Mouse (Mus musculus): Measurements from ENCODE around the gene a. TPM values are rescaled to one million over a fixed set of nuclear protein-coding genes. Genes with fewer than 3 reads are reported as not detected.
A peak's percentile ranks its signal among the peaks of the same experiment; 100 is the strongest.

Gene a
- polyA plus RNA-seq, 1 experiment, result not detected

DNA sequence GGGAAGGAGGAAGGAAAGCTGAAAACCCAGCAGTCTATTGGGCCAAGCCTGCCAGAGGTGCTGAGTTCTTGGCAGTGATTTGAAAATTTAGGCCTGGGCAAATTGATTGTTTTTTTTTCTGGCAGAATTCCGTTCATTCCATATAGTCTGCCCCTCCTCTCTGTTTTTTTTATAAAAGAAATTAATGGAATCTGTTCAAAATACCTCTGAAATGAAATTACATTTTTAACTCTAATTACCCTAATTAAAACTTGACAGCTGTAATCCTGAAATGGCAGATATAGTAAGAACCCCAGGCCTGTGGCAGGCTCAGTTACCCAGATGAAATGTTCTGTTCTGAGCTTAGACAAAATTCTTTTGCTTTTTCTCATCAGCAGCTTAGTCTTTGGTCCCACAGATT lies 19.6 kb downstream of the a start:
- TF ChIP-seq MAX (IDR thresholded peaks at IDR 0.05), result no peak
- Histone ChIP-seq H3K27me3 (ENCODE audit: control insufficient read depth, insufficient read depth, insufficient read length) (no peaks in the 10 kb centered on the region), H3K36me3 (ENCODE audit: control insufficient read depth, insufficient read depth) (peaks cover 13% of the 10 kb centered on the region), H3K79me3 (ENCODE audit: low read depth) (peaks cover 99% of the 10 kb centered on the region), H3K4me3 (ENCODE audit: insufficient read depth, poor library complexity, severe bottlenecking) (no peak overlapping the region), H3ac (ENCODE audit: control insufficient read depth, insufficient read length, low read depth) (no peak overlapping the region), H3K79me2 (ENCODE audit: control insufficient read depth, insufficient read depth) (peaks cover 100% of the 10 kb centered on the region)

DNA sequence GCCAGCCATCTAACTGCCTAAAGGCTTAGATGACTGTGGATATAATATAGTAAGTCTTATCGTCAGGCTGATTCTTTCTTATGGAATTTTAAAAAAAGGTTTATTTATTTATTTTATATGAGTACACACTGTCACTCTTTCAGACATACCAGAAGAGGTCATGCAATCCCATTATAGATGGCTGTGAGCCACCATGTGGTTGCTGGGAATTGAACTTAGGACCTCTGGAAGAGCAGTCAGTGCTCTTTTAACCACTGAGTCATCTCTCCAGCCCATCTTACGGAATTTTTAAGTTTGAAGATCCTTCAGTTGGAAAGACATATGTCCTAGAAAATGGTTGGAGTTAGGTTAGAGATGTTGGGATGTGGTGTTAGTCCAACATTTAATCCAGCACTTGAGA lies 22.2 kb downstream of the a start:
- TF ChIP-seq CEBPB (IDR thresholded peaks at IDR 0.05; ENCODE audit: low read depth), result no peak
- peaks cover 99% of the 10 kb centered on the region for H3K79me3 ChIP-seq (ENCODE audit: low read depth)
- H3K4me3 ChIP-seq (ENCODE audit: insufficient read depth, poor library complexity, severe bottlenecking), result no peak overlapping the region
- no peak overlapping the region for H3ac ChIP-seq (ENCODE audit: control insufficient read depth, insufficient read length, low read depth)
- H3K79me2 ChIP-seq (ENCODE audit: control insufficient read depth, insufficient read depth), result peaks cover 100% of the 10 kb centered on the region
- no peaks in the 10 kb centered on the region for H3K27me3 ChIP-seq (ENCODE audit: control insufficient read depth, insufficient read depth, insufficient read length)
- H3K36me3 ChIP-seq (ENCODE audit: control insufficient read depth, insufficient read depth), result peaks cover 6% of the 10 kb centered on the region

DNA sequence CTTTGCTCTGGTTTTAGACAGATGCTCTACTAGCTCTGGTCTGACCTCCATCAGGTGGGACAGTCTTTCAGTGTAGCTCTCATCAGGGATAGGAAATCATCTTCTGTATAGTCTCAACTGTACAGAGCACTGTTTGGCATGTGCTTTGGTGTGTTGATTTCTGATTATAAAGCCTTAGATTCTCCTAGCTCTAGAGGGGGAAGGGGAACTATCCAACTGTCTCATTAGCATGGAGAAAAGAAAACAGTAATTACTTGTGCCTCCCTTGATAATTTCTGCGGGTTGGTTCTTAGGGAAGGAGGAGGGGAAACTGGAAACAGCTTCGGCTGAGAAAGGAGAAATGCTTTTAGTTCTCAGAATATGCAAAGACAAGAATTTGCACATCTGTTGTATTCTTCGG lies 25.9 kb downstream of the a start:
- Histone ChIP-seq H3K4me3 (ENCODE audit: insufficient read depth, poor library complexity, severe bottlenecking) (no peak overlapping the region), H3K27me3 (ENCODE audit: control insufficient read depth, insufficient read depth, insufficient read length) (no peaks in the 10 kb centered on the region), H3K36me3 (ENCODE audit: control insufficient read depth, insufficient read depth) (peaks cover 7% of the 10 kb centered on the region), H3K79me2 (ENCODE audit: control insufficient read depth, insufficient read depth) (peaks cover 100% of the 10 kb centered on the region), H3ac (ENCODE audit: control insufficient read depth, insufficient read length, low read depth) (no peak overlapping the region), H3K79me3 (ENCODE audit: low read depth) (peaks cover 99% of the 10 kb centered on the region)
- TF ChIP-seq CEBPB (IDR thresholded peaks at IDR 0.05; ENCODE audit: low read depth) (no peak), USF1 (IDR thresholded peaks at IDR 0.05; ENCODE audit: low read depth) (no peak), FOSL1 (IDR thresholded peaks at IDR 0.05; ENCODE audit: insufficient read depth, low read length, poor library complexity, severe bottlenecking) (no peak), MAX (IDR thresholded peaks at IDR 0.05) (no peak), CTCF (IDR thresholded peaks at IDR 0.05; ENCODE audit: control insufficient read depth, insufficient read depth, insufficient read length) (no peak), MYOG (IDR thresholded peaks at IDR 0.05; ENCODE audit: control insufficient read depth, extremely low read depth, insufficient read length) (no peak), MYOD1 (IDR thresholded peaks at IDR 0.05; ENCODE audit: control insufficient read depth, insufficient read length, low read depth) (no peak)

DNA sequence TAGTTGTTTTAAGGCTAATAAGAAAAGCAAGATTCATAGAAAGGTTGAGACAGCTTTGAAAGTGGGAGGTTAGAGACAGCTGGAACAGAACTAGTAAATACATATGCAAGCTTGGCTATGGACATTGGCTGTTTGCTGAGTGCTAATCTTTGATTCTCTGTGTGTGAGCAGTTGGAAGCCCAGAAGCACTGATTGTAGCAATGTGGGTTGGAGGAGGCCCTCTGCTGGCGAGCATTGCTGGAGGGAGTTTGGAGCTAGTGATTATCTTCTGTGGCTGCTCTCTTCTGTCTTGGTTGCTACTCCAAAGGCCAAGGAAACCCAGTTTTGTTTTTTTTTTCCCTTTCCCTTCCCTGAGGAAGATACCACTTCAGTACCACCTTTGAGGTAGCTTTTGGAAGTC lies 26.6 kb downstream of the a start:
- Histone ChIP-seq H3ac (ENCODE audit: control insufficient read depth, insufficient read length, low read depth) (no peak overlapping the region), H3K79me2 (ENCODE audit: control insufficient read depth, insufficient read depth) (peaks cover 100% of the 10 kb centered on the region), H3K79me3 (ENCODE audit: low read depth) (peaks cover 98% of the 10 kb centered on the region), H3K4me3 (ENCODE audit: insufficient read depth, poor library complexity, severe bottlenecking) (no peak overlapping the region), H3K27me3 (ENCODE audit: control insufficient read depth, insufficient read depth, insufficient read length) (no peaks in the 10 kb centered on the region), H3K36me3 (ENCODE audit: control insufficient read depth, insufficient read depth) (peaks cover 13% of the 10 kb centered on the region)
- no peak for TF ChIP-seq USF1 (IDR thresholded peaks at IDR 0.05; ENCODE audit: low read depth)
- peak; percentile 11 for TF ChIP-seq CTCF (IDR thresholded peaks at IDR 0.05; ENCODE audit: control insufficient read depth, insufficient read depth, insufficient read length)

DNA sequence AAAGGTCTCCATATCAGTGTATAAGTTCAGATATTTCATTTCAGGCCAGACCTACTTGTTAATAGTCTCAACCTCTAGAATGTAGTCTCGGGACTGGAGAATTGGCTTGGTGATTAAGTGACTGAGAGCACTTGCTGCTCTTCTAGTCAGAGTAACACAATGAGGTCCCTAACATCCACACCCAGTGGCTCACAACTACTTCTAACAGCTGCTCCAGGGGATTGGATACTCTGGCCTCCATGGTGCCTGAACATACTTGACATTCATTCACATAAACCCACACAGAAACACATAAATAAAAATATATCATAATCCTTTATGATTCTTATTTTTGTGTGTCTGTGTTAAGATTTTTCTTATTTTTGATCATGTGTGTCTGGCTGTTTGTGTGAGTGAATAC lies 27.4 kb downstream of the a start:
- TF ChIP-seq MAX (IDR thresholded peaks at IDR 0.05), result no peak
- no peak for TF ChIP-seq FOSL1 (IDR thresholded peaks at IDR 0.05; ENCODE audit: insufficient read depth, low read length, poor library complexity, severe bottlenecking)
- no peak for TF ChIP-seq MYOG (IDR thresholded peaks at IDR 0.05; ENCODE audit: control insufficient read depth, extremely low read depth, insufficient read length)
- no peak for TF ChIP-seq USF1 (IDR thresholded peaks at IDR 0.05; ENCODE audit: low read depth)
- no peak for TF ChIP-seq CEBPB (IDR thresholded peaks at IDR 0.05; ENCODE audit: low read depth)
- TF ChIP-seq MYOD1 (IDR thresholded peaks at IDR 0.05; ENCODE audit: control insufficient read depth, insufficient read length, low read depth), result peak; percentile 64
- TF ChIP-seq CTCF (IDR thresholded peaks at IDR 0.05; ENCODE audit: control insufficient read depth, insufficient read depth, insufficient read length), result no peak
- Histone ChIP-seq H3K79me2 (ENCODE audit: control insufficient read depth, insufficient read depth) (peaks cover 100% of the 10 kb centered on the region), H3K79me3 (ENCODE audit: low read depth) (peaks cover 97% of the 10 kb centered on the region), H3K36me3 (ENCODE audit: control insufficient read depth, insufficient read depth) (peaks cover 14% of the 10 kb centered on the region), H3ac (ENCODE audit: control insufficient read depth, insufficient read length, low read depth) (no peak overlapping the region), H3K4me3 (ENCODE audit: insufficient read depth, poor library complexity, severe bottlenecking) (no peak overlapping the region), H3K27me3 (ENCODE audit: control insufficient read depth, insufficient read depth, insufficient read length) (no peaks in the 10 kb centered on the region)

DNA sequence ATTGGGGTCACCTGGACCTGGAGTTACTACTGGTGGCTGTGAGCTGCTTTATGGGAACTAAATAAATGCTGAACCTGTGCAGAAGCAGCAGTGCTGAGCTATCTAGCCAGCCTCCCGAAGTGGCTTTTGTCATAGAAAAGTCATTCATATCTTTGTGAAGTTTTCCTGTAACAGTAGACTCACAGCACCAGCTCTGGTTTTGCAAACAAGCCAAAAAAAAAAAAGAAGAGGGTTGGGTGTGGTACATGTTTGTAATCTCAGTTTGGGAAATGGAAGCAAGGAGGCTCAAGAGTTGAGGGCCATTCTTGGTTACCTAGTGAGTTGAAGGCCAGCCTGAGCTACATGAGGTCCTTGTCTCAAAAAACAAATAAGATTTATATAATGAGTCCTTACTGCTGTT lies 29.1 kb downstream of the a start:
- H3K79me2 ChIP-seq (ENCODE audit: control insufficient read depth, insufficient read depth), result peaks cover 100% of the 10 kb centered on the region
- H3K36me3 ChIP-seq (ENCODE audit: control insufficient read depth, insufficient read depth), result peaks cover 14% of the 10 kb centered on the region
- TF ChIP-seq MYOD1 (IDR thresholded peaks at IDR 0.05; ENCODE audit: control insufficient read depth, insufficient read length, low read depth) (no peak), CEBPB (IDR thresholded peaks at IDR 0.05; ENCODE audit: low read depth) (no peak), CTCF (IDR thresholded peaks at IDR 0.05; ENCODE audit: control insufficient read depth, insufficient read depth, insufficient read length) (no peak), MYOG (IDR thresholded peaks at IDR 0.05; ENCODE audit: control insufficient read depth, extremely low read depth, insufficient read length) (no peak), FOSL1 (IDR thresholded peaks at IDR 0.05; ENCODE audit: insufficient read depth, low read length, poor library complexity, severe bottlenecking) (no peak), USF1 (IDR thresholded peaks at IDR 0.05; ENCODE audit: low read depth) (no peak)
- H3K4me3 ChIP-seq (ENCODE audit: insufficient read depth, poor library complexity, severe bottlenecking), result no peak overlapping the region
- peaks cover 95% of the 10 kb centered on the region for H3K79me3 ChIP-seq (ENCODE audit: low read depth)
- no peak overlapping the region for H3ac ChIP-seq (ENCODE audit: control insufficient read depth, insufficient read length, low read depth)
- H3K27me3 ChIP-seq (ENCODE audit: control insufficient read depth, insufficient read depth, insufficient read length), result no peaks in the 10 kb centered on the region
